ENCODE assay signal across 18 mouse cellular contexts in genomic region chr5:144182542-144183247, GRCm38 (mm10). TPM values are rescaled to one million over a fixed set of nuclear protein-coding genes. Genes with fewer than 3 reads are reported as not detected.
DNase-seq lines count a peak whose midpoint lies in the region; ATAC-seq and TF ChIP-seq lines count a peak whose summit lies in the region.
"Had no signal": no experiment of that assay in that cellular context is flagged by ENCODE, and none has a peak within 500 bp of the region (broad histone marks: within the 10 kb centered on the region; RNA-seq: fewer than 3 reads in every experiment).

No protein-coding gene starts in this region.

- H3K4me2 ChIP-seq in heart, embryonic 12.5 days, result peak overlapping the region; percentile 22
- no peak overlapping the region for H3K4me2 ChIP-seq in lung, embryonic 14.5 days
- H3K4me2 ChIP-seq in intestine, postnatal 0 days (replicated peaks; ENCODE audit: low read depth), result peak overlapping the region; percentile 17; the same call in 1 of the 2 replicates
- no peak overlapping the region for H3K4me2 ChIP-seq in forebrain, embryonic 16.5 days (ENCODE audit: low read length)
- H3K4me2 ChIP-seq: forebrain, embryonic 12.5 days; hindbrain, embryonic 15.5 days; limb, embryonic 13.5 days; midbrain, embryonic 15.5 days had no signal

- H3K27me3 ChIP-seq in heart, embryonic 12.5 days (replicated peaks), result no peaks in the 10 kb centered on the region
- H3K27me3 ChIP-seq in lung, embryonic 14.5 days (ENCODE audit: insufficient read depth, low read length), result no peaks in the 10 kb centered on the region
- no peaks in the 10 kb centered on the region for H3K27me3 ChIP-seq in intestine, postnatal 0 days (replicated peaks; ENCODE audit: control insufficient read depth, insufficient read depth, low read length)
- H3K27me3 ChIP-seq in forebrain, embryonic 16.5 days (replicated peaks; ENCODE audit: control insufficient read depth, insufficient read depth, low read length), result no peaks in the 10 kb centered on the region
- H3K27me3 ChIP-seq: forebrain, embryonic 12.5 days; hindbrain, embryonic 15.5 days; limb, embryonic 13.5 days; midbrain, embryonic 15.5 days had no signal

- H3K9me3 ChIP-seq in heart, embryonic 12.5 days (replicated peaks), result no peaks in the 10 kb centered on the region
- H3K9me3 ChIP-seq in lung, embryonic 14.5 days (ENCODE audit: low read depth, low read length), result no peaks in the 10 kb centered on the region
- H3K9me3 ChIP-seq in ES-E14 (ENCODE audit: control insufficient read depth, insufficient read depth, low read depth, low read length), result no peaks in the 10 kb centered on the region
- H3K9me3 ChIP-seq in intestine, postnatal 0 days (ENCODE audit: control insufficient read depth), result no peaks in the 10 kb centered on the region
- H3K9me3 ChIP-seq in forebrain, embryonic 16.5 days (ENCODE audit: control insufficient read depth, low read length), result no peaks in the 10 kb centered on the region
- H3K9me3 ChIP-seq: forebrain, embryonic 12.5 days; hindbrain, embryonic 15.5 days; limb, embryonic 13.5 days; midbrain, embryonic 15.5 days had no signal

- peaks cover 35% of the 10 kb centered on the region for H3K36me3 ChIP-seq in heart, embryonic 12.5 days
- H3K36me3 ChIP-seq in lung, embryonic 14.5 days (ENCODE audit: insufficient read depth), result peaks cover 12% of the 10 kb centered on the region
- H3K36me3 ChIP-seq in ES-E14 (ENCODE audit: control insufficient read depth, insufficient read depth, low read length, poor library complexity, severe bottlenecking), result peaks cover 30% of the 10 kb centered on the region
- peaks cover 44% of the 10 kb centered on the region for H3K36me3 ChIP-seq in intestine, postnatal 0 days (ENCODE audit: control insufficient read depth, insufficient read depth)
- H3K36me3 ChIP-seq in forebrain, embryonic 16.5 days (ENCODE audit: control insufficient read depth, insufficient read depth), result peaks cover 7% of the 10 kb centered on the region; the same call in 1 of the 2 replicates

- no peak for DNase-seq in heart, postnatal 4 days
- peak; percentile 27 for DNase-seq in lung, embryonic 14.5 days
- DNase-seq in lung, postnatal 25 days (ENCODE audit: low spot score), result no peak
- no peak for DNase-seq in ES-E14 (ENCODE audit: low read depth, low spot score)
- no peak for DNase-seq in cerebellum, adult 8-10 months
- DNase-seq: adrenal gland, postnatal 10 days; cerebellum, adult 2 months; embryo, embryonic 11 days; kidney, adult 8-10 months; lung, postnatal 4 days had no signal

- H3K9ac ChIP-seq in heart, embryonic 12.5 days, result no peak overlapping the region
- H3K9ac ChIP-seq in lung, embryonic 14.5 days, result no peak overlapping the region; the same call in 1 of the 2 replicates
- H3K9ac ChIP-seq in ES-E14 (ENCODE audit: insufficient read depth, low read depth, low read length, poor library complexity, severe bottlenecking), result peak overlapping the region; percentile 69; the same call in 1 of the 2 replicates
- H3K9ac ChIP-seq in intestine, postnatal 0 days (ENCODE audit: low read depth, low read length), result no peak overlapping the region
- no peak overlapping the region for H3K9ac ChIP-seq in forebrain, embryonic 16.5 days (replicated peaks; ENCODE audit: low read depth, low read length)
- H3K9ac ChIP-seq: forebrain, embryonic 12.5 days; hindbrain, embryonic 15.5 days; limb, embryonic 13.5 days; midbrain, embryonic 15.5 days had no signal

- H3K4me3 ChIP-seq in heart, embryonic 12.5 days, result no peak overlapping the region
- H3K4me3 ChIP-seq in lung, embryonic 14.5 days (ENCODE audit: low read depth, low read length), result no peak overlapping the region
- peak overlapping the region in 1 of 2 experiments; percentile 51; a peak in 2 of 4 replicates for H3K4me3 ChIP-seq in ES-E14 (ENCODE audit: insufficient read depth in 1 of 2, low read depth in 1 of 2, low read length in 2 of 2, poor library complexity in 1 of 2, severe bottlenecking in 1 of 2)
- no peak overlapping the region for H3K4me3 ChIP-seq in intestine, postnatal 0 days (ENCODE audit: low read depth, low read length)
- no peak overlapping the region for H3K4me3 ChIP-seq in forebrain, embryonic 16.5 days (replicated peaks; ENCODE audit: low read length)
- H3K4me3 ChIP-seq: forebrain, embryonic 12.5 days; hindbrain, embryonic 15.5 days; left cerebral cortex, adult 2 months; limb, embryonic 13.5 days; midbrain, embryonic 15.5 days had no signal

- no peak overlapping the region for H3K27ac ChIP-seq in heart, embryonic 12.5 days (ENCODE audit: poor library complexity, severe bottlenecking)
- peak overlapping the region; percentile 30; the same call in 1 of the 2 replicates for H3K27ac ChIP-seq in lung, embryonic 14.5 days (ENCODE audit: low read depth)
- peak overlapping the region; percentile 69 for H3K27ac ChIP-seq in ES-E14 (ENCODE audit: insufficient read depth, low read depth, low read length, poor library complexity, severe bottlenecking)
- peak overlapping the region; percentile 28; the same call in 1 of the 2 replicates for H3K27ac ChIP-seq in intestine, postnatal 0 days (ENCODE audit: low read depth, low read length)
- no peak overlapping the region for H3K27ac ChIP-seq in forebrain, embryonic 16.5 days (ENCODE audit: low read length)
- H3K27ac ChIP-seq: forebrain, embryonic 12.5 days; hindbrain, embryonic 15.5 days; left cerebral cortex, adult 2 months; limb, embryonic 13.5 days; midbrain, embryonic 15.5 days had no signal

- peaks cover 20% of the 10 kb centered on the region for H3K4me1 ChIP-seq in heart, embryonic 12.5 days (replicated peaks)
- H3K4me1 ChIP-seq in lung, embryonic 14.5 days (ENCODE audit: insufficient read depth), result peaks cover 5% of the 10 kb centered on the region; the same call in 1 of the 2 replicates
- H3K4me1 ChIP-seq in ES-E14 (ENCODE audit: control insufficient read depth in 2 of 2, insufficient read depth in 2 of 2, low read length in 2 of 2, poor library complexity in 1 of 2), result peaks cover 2 to 34% of the 10 kb centered on the region in 2 experiments
- H3K4me1 ChIP-seq in intestine, postnatal 0 days (replicated peaks; ENCODE audit: control insufficient read depth, insufficient read depth, low read length), result no peaks in the 10 kb centered on the region
- no peaks in the 10 kb centered on the region for H3K4me1 ChIP-seq in forebrain, embryonic 16.5 days (replicated peaks; ENCODE audit: control insufficient read depth, insufficient read depth, low read length)
- H3K4me1 ChIP-seq: forebrain, embryonic 12.5 days; hindbrain, embryonic 15.5 days; midbrain, embryonic 15.5 days had no signal

- TF ChIP-seq CTCF in lung, embryonic 14.5 days (IDR thresholded peaks at IDR 0.05; ENCODE audit: low read depth), result no peak
- no peak for TF ChIP-seq CTCF in intestine, postnatal 0 days (IDR thresholded peaks at IDR 0.05; ENCODE audit: low read depth)

- no peak; the same call in 1 of the 2 replicates for ATAC-seq in heart, embryonic 12.5 days (ENCODE audit: insufficient number of reproducible peaks, low FRiP score)
- ATAC-seq in lung, embryonic 14.5 days (ENCODE audit: insufficient read depth), result no peak
- peak; percentile 49; the same call in 1 of the 2 replicates for ATAC-seq in intestine, postnatal 0 days
- no peak for ATAC-seq in forebrain, embryonic 16.5 days
- ATAC-seq: midbrain, embryonic 15.5 days had no signal

- 16% methylated on average over 20 of the region's 20 CpGs for WGBS in heart, embryonic 12.5 days
- WGBS in lung, embryonic 14.5 days, result 28% methylated on average over 20 of the region's 20 CpGs
- WGBS in intestine, postnatal 0 days, result 39% methylated on average over 20 of the region's 20 CpGs
- WGBS in forebrain, embryonic 16.5 days, result 88% methylated on average over 20 of the region's 20 CpGs

- in situ Hi-C loops in ES-E14 (cut with MboI; ENCODE audit: low sequenced_read_pairs in 2 of 2, unreplicated experiment in 2 of 2), result no loop called here

TF ChIP-seq in ES-E14, 5 proteins besides CTCF, POLR2A, EP300 and RAD21:
- TF ChIP-seq ZC3H11A (IDR thresholded peaks at IDR 0.05; ENCODE audit: borderline replicate concordance, low read depth, low read length) (no peak), HCFC1 (IDR thresholded peaks at IDR 0.05; ENCODE audit: borderline replicate concordance, insufficient read depth, low read length) (no peak), MAFK (IDR thresholded peaks at IDR 0.05; ENCODE audit: insufficient read depth, low read depth, low read length) (no peak), ZNF384 (IDR thresholded peaks at IDR 0.05; ENCODE audit: low read depth, low read length) (no peak), CHD2 (IDR thresholded peaks at IDR 0.05; ENCODE audit: low read depth, low read length) (no peak)

RNA-seq across cellular contexts. Expression of gene Bhlha15, which starts 7.4 kb away (rescaled TPM):
- 0.26 and 0.46 TPM in 2 replicates for polyA plus RNA-seq in heart, embryonic 12.5 days (2016; fragmentation: Nextera tagmentation; extraction: Ambion mirVana)
- under 1 TPM; 0.07 TPM for total RNA-seq in heart, postnatal 4 days (2021)
- 0.18 and 0.42 TPM in 2 replicates for polyA plus RNA-seq in lung, embryonic 14.5 days (2014; fragmentation: Nextera tagmentation; extraction: Ambion mirVana)
- total RNA-seq in ES-E14 (2012; rRNA removed), result 1.1 TPM in 2 replicates
- polyA plus RNA-seq in intestine, postnatal 0 days (2015; fragmentation: Nextera tagmentation; extraction: Ambion mirVana), result 0.13 and 0.16 TPM in 2 replicates
- polyA plus RNA-seq in forebrain, embryonic 16.5 days (2015; fragmentation: Nextera tagmentation; extraction: Ambion mirVana), result 0.05 and 0.09 TPM in 2 replicates

RNA-seq across cellular contexts. Expression of gene Tecpr1, which starts 40.7 kb away (rescaled TPM):
- polyA plus RNA-seq in heart, embryonic 12.5 days (2016; fragmentation: Nextera tagmentation; extraction: Ambion mirVana), result 19.1 and 19.3 TPM in 2 replicates
- 10 to 100 TPM; 24.1 to 26.0 TPM for total RNA-seq in heart, postnatal 4 days (2021)
- 17.0 and 19.3 TPM in 2 replicates for polyA plus RNA-seq in lung, embryonic 14.5 days (2014; fragmentation: Nextera tagmentation; extraction: Ambion mirVana)
- total RNA-seq in ES-E14 (2012; rRNA removed), result 18.3 and 22.1 TPM in 2 replicates
- polyA plus RNA-seq in intestine, postnatal 0 days (2015; fragmentation: Nextera tagmentation; extraction: Ambion mirVana), result 10.7 and 12.5 TPM in 2 replicates
- 45.6 and 57.4 TPM in 2 replicates for polyA plus RNA-seq in forebrain, embryonic 16.5 days (2015; fragmentation: Nextera tagmentation; extraction: Ambion mirVana)

Comparison
In these comparisons a context has a peak if more than half of its experiments do, and no peak if none do; other contexts are left out.
1. H3K27ac ChIP-seq: peak in lung, embryonic 14.5 days (single experiment), ES-E14 (single experiment) and intestine, postnatal 0 days (single experiment); none in heart, embryonic 12.5 days (single experiment) and forebrain, embryonic 16.5 days (single experiment).
2. H3K4me2 ChIP-seq: peak in heart, embryonic 12.5 days (single experiment) and intestine, postnatal 0 days (single experiment); none in lung, embryonic 14.5 days (single experiment) and forebrain, embryonic 16.5 days (single experiment).